Mouse (Mus musculus) kidney, adult 2 months (tissue): ENCODE data around the gene Cdc37l1.

Experiments used
- CTCF ChIP-seq: fragments of 200-500 bp; conservative IDR thresholded peaks from 2 replicates; pipeline ENCODE4 v1.5.1; 2011; ENCODE audit warnings: low read depth, mild to moderate bottlenecking, control low read depth, low read length, moderate library complexity, mixed read lengths; ENCODE audit not compliant: insufficient read depth, insufficient read length
- POLR2A ChIP-seq: fragments of 200-500 bp; IDR thresholded peaks from one replicate; pipeline ENCODE4 v1.6.1; 2011; ENCODE audit warnings: low read depth, low read length, control low read depth

- TF ChIP-seq POLR2A (no peak), CTCF (peak; percentile 47)
These were observed 57.4 kb downstream of the Cdc37l1 start, which contains the start of gene Ak3 for GRCm38 (mm10) chr19:29047334-29048170.
